Mouse (Mus musculus): ENCODE results near the gene Zcchc7.

Gene Zcchc7

DNA sequence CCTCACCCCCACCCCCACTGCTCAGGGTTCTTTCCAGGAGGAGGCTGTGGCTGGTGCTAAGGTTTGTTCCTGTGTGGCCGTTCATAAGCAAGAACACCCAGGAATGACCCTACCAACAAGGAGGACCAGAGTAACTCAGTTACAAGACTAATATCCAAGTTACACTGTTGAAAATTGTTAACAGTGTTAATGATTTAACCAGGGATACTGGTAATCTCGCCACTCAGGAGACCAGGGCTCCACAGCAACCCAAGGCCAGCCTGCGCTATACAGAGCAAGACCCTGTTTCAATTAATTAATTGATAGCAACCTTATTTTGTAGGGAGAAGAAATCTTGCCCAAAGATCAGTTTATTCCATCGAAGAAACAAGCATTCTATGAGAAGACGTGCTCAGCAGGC is 191.8 kb downstream of the Zcchc7 start:
- ATAC-seq (ENCODE audit: insufficient number of reproducible peaks, low FRiP score, low TSS enrichment) = no peak

DNA sequence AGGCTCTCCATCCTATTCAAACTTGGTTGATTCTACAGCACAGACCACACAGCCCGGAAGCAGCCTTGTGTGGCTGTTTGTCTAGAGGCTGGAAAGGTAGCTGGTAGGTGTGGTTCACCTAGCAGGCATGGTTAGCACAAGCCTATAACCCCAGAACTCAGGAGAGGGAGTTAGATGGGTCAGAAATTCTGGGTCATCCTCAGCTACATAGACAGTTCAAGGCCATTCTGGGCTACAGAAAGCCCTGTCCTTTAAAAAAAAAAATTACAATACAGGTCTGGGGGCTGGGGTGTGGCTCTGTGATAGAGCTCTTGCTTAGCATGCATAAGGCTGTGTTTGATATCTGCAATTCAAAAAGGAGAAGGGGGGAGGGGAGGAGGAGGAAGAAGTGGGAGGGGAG is 192.6 kb downstream of the Zcchc7 start:
- ATAC-seq (ENCODE audit: insufficient number of reproducible peaks, low FRiP score, low TSS enrichment) = no peak

DNA sequence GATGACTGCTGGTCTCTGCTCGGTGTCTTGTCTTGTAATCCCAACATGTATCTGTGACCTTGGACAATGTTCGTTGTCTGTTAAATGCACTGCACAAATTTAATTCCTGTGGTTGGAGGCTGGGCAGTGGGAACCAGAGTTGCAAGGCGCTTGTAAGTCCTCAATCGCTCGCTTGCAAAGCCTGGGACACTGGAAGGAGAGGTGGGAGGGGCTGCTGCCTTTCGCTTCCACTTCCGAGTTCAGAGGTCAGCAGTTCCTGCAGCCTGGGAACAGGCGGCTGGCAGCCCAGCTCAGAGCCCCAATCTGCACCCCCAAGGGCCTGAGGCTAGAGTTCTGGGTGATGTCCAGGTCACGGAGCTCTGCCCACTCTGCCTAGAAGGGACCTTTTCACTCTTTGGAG is 197.4 kb downstream of the Zcchc7 start:
- ATAC-seq (ENCODE audit: insufficient number of reproducible peaks, low FRiP score, low TSS enrichment) = no peak

DNA sequence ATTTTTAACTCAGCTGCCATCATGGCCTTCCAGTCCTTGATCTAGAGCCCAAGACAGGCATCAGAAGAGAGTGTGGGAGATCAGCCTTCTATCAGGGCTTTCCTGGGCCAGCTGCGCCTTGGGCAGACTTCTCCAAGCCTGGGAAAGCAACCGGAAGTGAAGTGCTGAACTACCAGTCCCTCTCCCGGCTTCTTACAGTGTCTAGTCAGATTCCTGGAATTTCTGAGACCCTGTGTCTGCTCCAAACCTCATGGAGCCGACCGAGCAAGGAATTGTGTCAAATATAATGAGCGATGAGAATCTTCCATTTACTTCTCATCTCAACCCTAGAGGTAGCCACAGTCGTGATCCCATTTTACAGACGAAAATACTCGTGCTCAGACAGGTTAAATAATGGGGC is 203.1 kb downstream of the Zcchc7 start:
- no peak for ATAC-seq (ENCODE audit: insufficient number of reproducible peaks, low FRiP score, low TSS enrichment)

DNA sequence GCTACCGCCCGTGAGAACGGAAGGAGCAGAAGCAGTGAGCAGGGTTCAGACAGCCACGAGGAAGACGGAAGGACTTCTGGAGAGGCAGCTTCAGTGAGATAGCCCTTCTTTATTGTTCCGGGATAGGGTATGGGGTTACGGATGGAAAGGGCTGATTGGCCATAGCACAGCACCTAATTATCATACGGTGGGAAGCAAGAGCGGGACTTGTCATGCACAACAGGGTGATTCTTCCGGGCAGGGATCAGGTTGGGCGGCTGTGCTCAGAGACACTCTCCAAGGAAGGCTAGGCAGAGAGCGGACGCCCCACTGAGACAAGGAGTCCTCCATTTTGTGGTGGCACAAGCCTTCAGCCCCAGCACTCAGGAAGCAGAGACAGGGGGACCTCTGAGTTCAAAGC is 203.5 kb downstream of the Zcchc7 start:
- ATAC-seq (ENCODE audit: insufficient number of reproducible peaks, low FRiP score, low TSS enrichment) = no peak

DNA sequence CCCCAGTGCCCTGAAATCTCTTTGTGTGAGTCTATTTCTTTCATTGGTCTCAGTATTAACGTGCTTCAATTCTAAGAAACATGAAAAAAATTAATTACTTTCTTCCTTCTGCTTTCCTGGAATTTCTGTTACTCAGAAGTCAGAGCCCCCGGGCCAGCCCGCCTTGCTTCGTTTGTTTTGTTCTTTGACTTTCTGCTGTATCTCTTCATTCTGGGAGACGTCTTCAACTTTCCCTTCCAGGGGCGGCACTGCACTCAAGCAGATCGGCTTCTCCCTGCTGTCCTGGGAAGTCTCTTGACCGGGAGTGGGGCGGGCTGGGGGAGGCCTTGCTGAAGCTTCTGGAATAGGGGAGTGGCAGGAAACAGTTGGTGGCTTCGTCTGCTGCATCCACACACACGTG is 207.5 kb downstream of the Zcchc7 start:
- no peak for ATAC-seq (ENCODE audit: insufficient number of reproducible peaks, low FRiP score, low TSS enrichment)

DNA sequence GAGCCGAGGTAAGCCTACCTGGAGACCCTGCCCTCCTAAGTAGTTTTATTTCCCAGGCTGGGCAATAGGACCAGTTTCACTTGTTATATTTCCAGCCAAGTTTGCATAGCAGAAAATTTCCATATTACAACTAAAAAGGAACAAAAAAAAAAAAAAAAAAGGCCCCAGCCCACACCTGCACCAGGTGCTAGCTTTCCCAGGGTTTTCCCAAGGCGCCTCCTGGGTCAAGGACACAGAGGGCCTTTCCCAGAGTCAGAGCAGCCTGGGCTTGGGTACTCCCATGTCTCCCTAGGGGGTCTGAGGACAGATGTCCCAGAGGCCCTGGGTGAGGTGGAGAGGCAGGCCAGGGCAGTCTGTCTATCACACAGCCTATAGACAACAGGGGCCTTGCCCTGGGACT is 209.5 kb downstream of the Zcchc7 start:
- no peak for ATAC-seq (ENCODE audit: insufficient number of reproducible peaks, low FRiP score, low TSS enrichment)

DNA sequence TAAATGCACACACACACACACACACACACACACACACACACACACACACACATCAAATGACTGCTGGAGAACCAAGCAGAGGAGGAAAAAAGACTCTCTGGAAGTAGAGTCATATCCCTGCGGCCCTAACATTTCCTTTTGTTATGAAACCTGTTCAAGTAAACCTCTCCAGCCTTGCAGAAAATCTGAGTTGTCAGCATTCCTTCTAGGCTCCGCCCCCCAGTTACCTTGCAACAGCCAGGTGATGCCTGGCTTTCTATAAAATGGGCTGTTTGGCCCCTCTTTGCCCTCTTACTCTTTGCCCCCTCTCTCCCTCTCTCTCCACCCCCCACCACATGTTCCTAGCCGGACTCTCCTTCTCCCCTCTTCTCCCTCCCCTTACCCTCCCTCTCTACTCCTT is 210.1 kb downstream of the Zcchc7 start:
- ATAC-seq (ENCODE audit: insufficient number of reproducible peaks, low FRiP score, low TSS enrichment) = no peak

DNA sequence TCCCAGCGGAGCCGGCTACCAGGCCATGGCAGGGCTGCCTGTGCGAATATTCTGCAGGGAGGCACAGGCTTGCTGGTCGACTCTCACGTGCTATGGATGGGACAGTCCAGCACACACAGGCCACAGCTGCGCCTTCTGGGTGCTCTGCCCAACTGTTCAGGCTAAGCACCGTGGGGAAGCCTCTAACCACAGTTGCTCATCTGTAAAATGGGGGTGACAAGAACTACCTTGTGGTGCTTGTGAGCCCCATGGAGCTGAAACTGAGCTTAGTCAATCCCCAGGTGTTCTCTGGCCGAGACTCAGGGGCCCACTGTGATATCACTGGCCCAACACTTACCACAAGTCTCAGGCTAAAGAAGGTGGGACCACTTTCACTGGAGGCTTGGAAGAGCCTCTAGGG is 211.7 kb downstream of the Zcchc7 start:
- ATAC-seq (ENCODE audit: insufficient number of reproducible peaks, low FRiP score, low TSS enrichment) = no peak

DNA sequence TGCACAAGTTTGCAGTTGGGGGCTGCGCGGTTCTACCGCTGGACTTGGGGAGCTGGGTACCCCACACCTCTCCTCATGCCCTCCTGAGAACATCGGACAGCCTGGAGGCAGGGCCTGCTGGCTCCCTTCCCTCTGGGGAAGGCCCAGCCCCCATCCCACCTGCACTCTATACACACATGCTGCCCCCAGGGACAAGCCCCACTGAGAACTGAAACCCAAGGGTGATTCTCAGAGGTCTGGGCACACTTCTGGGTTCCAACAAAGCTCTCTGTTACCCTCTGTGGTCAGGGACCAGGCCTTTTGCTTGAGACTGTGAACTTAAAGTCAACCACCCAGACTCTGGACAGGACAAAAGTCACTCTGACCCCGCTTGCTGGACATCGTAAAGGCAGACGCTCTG is 214.4 kb downstream of the Zcchc7 start:
- no peak for ATAC-seq (ENCODE audit: insufficient number of reproducible peaks, low FRiP score, low TSS enrichment)

DNA sequence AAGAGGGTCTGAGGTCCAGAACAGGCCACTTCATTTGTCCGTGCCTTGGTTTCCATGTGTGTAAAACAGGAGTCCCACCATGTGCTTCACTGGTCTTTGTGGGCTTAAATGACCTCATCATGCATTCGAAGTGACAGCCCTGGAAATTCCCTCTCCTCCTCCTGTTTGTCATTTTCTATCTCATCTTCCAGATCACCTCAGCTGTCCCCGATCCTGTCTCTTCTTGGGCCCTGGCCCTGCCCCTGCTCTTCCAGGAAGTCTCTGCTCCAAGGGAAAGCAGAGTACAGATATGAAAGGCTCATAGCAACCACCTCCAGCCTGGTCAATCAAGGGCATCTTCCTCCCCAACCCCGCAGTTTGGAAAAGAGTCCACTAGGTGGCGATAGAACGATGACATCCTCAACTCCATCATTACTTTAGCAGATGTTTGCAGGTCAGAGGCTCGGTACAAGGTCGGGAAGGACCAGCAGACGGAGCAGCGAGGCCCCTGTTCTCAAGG is 215.0 kb downstream of the Zcchc7 start:
- ATAC-seq (ENCODE audit: insufficient number of reproducible peaks, low FRiP score, low TSS enrichment) = 0 out of 2 replicates have a peak, but pooled peaks have one; percentile 21

DNA sequence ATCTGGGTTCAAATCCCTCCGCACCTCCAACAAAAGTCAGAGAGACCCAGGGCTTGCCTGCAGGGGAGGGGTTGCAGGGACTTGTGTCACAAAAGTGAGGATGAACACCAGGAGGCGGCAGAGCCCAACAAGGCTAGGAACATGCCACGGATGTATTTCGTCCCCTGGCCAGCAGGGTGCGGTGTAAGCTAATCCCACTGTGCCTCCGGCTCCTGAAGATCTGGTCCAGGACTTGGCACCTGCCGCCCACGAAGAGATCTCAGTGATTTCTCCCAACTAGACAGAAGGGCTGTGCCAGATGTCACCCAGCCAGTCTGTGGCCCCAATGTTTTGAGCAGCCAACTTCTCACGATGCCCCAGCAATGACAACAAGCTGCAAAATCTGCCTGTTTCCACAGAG is 217.8 kb downstream of the Zcchc7 start:
- ATAC-seq (ENCODE audit: insufficient number of reproducible peaks, low FRiP score, low TSS enrichment) = peak; percentile 87

DNA sequence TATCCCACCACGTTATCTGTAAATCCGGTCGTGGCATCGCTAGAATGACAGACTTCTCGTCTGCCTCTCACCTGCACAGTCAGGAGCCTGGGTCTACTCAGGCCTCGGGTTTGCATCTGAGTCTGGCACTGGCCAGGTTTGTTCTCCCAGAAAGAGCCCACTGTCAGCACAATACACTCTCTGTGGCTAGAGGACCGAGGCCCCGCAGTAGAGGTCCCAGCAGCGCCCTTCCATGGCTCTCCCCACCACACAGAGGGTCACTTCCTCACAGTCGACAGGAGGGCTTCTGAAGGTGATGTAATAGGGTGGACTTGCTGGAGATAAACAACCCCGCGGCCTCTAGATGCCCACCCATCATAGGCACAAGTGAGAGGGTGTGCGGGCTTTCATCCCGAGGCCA is 218.2 kb downstream of the Zcchc7 start:
- no peak; the same call in none of the 2 replicates for ATAC-seq (ENCODE audit: insufficient number of reproducible peaks, low FRiP score, low TSS enrichment)

DNA sequence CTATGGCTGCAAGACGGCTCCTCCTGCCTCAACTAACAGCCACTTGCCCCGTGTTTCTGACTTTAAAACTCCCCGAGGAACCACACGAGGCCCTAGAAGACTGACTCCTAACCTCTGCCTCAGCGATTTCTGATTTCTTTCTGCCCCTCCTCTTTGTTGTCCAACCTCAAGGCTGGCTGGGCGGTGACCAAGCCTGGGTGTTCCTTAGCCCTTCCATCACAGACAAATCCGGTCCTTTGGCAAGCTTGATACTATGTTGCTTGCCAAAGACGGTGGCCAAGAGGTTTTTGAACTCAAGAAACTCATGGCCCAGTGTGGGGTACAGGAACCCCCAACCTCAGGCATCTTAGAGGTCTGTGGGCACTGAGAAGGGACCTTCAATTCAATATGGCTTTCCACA is 218.7 kb downstream of the Zcchc7 start:
- ATAC-seq (ENCODE audit: insufficient number of reproducible peaks, low FRiP score, low TSS enrichment) = no peak

DNA sequence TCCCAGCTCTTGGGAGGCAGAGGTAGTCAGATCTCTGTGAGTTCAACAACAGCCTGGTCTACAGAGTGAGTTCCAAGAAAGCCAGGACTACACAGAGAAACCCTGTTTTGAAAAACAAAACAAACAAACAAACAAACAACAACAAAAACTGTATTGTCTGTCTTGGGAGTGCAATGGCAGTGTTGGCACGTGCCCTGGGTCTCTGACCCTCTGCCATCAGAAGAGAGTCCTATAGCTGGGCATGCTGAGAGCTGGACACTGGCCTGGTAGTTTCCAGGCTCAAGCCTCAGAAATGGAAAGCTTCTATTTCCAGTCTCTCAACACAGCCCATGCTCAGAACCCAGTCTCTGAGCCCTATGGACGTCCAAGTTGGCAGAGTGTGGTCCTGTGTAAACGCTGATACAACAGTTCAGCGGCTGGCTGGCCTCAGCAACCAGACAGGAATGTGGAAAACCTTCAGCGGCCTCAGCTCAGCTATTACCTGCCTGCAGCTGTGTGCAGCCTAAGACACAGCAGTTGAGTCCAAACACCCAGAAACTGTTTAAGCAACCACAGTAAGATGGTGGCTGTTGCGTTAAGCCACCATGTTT is 220.4 kb downstream of the Zcchc7 start:
- ATAC-seq (ENCODE audit: insufficient number of reproducible peaks, low FRiP score, low TSS enrichment) = no peak

DNA sequence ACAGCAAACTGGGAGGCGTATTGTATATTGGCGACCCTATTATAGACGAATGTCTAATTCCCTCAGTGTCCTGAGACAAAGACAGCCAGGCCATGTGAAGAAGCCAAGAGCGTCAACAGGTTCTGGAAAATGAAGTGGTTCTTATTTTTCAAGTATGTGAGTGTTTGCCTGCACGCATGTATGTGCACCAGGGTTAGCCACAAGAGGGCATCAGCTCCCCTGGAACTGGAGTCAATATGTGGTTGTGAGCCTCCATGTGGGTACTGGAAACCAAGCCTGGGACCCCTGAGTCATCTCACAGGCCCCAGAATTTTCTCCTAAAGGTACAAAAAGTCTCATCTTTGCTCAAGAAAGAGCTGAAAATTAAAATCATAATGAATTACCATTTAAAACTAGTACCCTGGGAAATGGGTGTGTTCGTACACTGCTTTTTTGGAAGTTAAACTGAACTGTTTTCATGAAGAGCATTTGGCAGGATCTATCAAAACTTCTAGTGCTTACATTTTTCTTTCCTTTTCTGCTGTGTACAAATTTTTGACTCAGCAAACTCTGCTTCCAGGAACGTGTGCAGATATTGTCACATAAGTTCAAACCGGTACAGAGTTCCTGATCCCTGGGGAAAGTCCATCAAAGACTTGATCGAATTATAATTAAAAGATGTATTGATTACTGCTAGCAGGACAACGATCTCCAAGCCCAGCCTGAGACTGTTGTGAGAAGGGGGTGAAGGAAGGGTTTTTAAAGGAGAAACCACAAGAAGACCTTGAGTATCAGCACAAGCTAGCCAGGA is 221.4 kb downstream of the Zcchc7 start:
- no peak for ATAC-seq (ENCODE audit: insufficient number of reproducible peaks, low FRiP score, low TSS enrichment)

DNA sequence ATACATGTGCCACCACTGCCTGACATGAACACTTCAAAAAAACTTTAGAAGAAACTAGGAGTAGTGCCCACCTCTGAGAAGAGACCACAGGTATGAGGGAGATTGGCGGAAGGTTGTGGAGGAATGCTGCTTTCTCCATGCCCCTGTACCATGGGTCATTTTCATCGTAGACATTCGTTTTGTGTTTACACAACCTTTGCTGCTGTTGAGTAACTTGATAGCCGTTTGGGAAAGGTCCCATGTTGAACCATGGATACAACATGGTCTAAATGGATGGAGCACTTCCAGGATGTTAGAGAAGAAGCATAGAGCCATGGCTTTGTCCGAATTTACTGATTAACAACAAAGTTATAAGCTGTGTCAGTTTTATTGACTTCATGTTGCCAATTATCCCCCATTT is 222.5 kb downstream of the Zcchc7 start:
- no peak for ATAC-seq (ENCODE audit: insufficient number of reproducible peaks, low FRiP score, low TSS enrichment)

DNA sequence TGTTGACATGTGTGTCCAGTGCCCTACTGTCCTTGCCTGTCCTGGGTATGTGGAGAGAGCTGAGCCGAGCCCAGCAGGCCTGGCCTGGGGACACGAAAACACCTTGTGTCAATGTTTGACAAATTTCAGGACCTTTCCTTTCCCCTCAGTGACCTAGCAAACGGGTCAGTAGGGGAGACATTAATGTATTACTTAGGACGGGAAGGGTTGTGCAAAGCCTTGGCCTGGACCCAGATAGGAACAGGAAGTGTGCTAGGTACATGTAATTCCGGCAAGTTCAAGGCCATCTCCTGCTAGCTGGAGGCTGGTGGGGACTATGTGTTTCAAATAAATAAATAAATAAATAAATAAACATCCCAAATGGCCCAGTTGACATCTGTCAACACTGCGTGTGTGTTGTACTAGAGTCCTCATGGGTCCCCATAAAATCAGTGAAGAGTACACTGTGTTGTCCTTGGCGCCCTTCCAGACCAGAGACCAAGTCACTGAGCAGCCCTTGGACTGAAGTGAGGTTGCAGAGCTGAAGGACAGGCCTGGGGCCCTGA is 224.2 kb downstream of the Zcchc7 start:
- no peak for ATAC-seq (ENCODE audit: insufficient number of reproducible peaks, low FRiP score, low TSS enrichment)

DNA sequence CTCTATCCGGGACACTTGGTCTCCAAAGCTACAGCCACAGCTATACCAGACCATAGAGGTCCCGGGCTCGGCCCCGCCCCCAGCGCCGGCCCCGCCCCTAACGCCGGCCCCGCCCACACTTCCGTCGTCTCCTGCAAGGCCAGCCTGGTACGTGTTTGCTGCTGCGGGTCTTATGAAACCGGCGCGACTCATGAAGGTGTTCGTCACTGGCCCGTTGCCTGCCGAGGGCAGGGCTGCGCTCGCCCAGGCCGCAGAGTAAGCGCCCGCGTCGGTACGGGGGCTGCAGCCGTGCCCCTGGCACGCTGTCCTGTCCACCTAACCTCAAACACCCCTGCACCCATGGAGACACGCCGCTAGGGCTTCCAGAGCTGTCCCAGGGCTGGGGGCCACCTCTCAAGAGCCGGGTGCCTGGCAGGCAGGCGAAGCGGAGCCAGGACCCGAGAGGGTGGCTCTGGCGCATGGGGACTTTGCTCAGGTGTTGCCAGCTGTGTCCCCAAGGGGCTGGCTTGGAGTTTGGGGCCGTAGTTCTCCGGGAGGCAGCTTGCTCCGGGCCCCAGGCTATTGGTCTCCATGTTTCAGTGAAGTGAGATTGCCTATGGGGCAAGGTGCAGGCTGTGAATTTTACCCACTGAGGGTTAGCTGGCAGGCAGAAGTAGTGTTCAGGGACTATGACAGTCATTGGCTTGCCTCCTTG is 225.8 kb downstream of the Zcchc7 start, which contains the start of gene Grhpr:
Gene Grhpr, plus strand, starts transcription at position 116 of the 694 bp plus-strand sequence.
- ATAC-seq (ENCODE audit: insufficient number of reproducible peaks, low FRiP score, low TSS enrichment) = peak; percentile 75

Data from cerebellum, adult (tissue).